Mouse (Mus musculus) G1E (cell line): ENCODE data around the gene Hist1h4a. TPM values are rescaled to one million over a fixed set of nuclear protein-coding genes. Genes with fewer than 3 reads are reported as not detected.
A peak's percentile ranks its signal among the peaks of the same experiment; 100 is the strongest.

ENCODE experiments used
- ATAC-seq: 2 replicates; pipeline ENCODE4 v1.8.0; 2016; ENCODE audit warnings: mild to moderate bottlenecking; ENCODE audit not compliant: insufficient number of reproducible peaks, poor library complexity, low FRiP score, severe bottlenecking; ENCODE audit errors: extremely low read depth
- DNase-seq: peaks from one replicate; pipeline ENCODE4 v3.0.0; 2012; ENCODE audit warnings: low spot score
- H3K27me3 ChIP-seq: 2 replicates; pipeline ENCODE4 v1.6.1; 2012; ENCODE audit warnings: mild to moderate bottlenecking, low read length, inconsistent platforms; ENCODE audit not compliant: insufficient read depth
- H3K36me3 ChIP-seq: replicated peaks from 2 replicates; pipeline ENCODE3; 2012; ENCODE audit warnings: mild to moderate bottlenecking, inconsistent platforms
- H3K4me1 ChIP-seq: 2 replicates; pipeline ENCODE4 v1.6.1; 2012; ENCODE audit warnings: low read depth, low read length, inconsistent platforms, mixed read lengths; ENCODE audit not compliant: insufficient read depth
- H3K4me3 ChIP-seq: 2 replicates; pipeline ENCODE4 v1.5.1; 2012; ENCODE audit warnings: low read depth, mild to moderate bottlenecking, inconsistent platforms, low read length, moderate library complexity, mixed read lengths
- H3K9me3 ChIP-seq: replicated peaks from 2 replicates; pipeline ENCODE4 v1.6.1; 2012; ENCODE audit warnings: inconsistent platforms
- CTCF ChIP-seq: IDR thresholded peaks from 2 replicates; pipeline ENCODE4 v1.5.1; 2012; ENCODE audit warnings: low read depth, low read length, inconsistent platforms, mixed read lengths
- GATA1 ChIP-seq: IDR thresholded peaks from 2 replicates; pipeline ENCODE4 v1.6.1; 2012; ENCODE audit warnings: borderline replicate concordance, low read length, inconsistent platforms, mixed read lengths
- GATA2 ChIP-seq: IDR thresholded peaks from 2 replicates; pipeline ENCODE4 v1.6.1; 2012; ENCODE audit warnings: low read depth, low read length, inconsistent platforms, borderline replicate concordance
- POLR2AphosphoS5 ChIP-seq: IDR thresholded peaks from 2 replicates; pipeline ENCODE4 v1.6.1; 2012; ENCODE audit warnings: low read depth, low read length, inconsistent platforms; ENCODE audit not compliant: insufficient replicate concordance
- TAL1 ChIP-seq: conservative IDR thresholded peaks from 2 replicates; pipeline ENCODE4 v1.6.1; 2012; ENCODE audit warnings: low read depth, low read length, inconsistent platforms, mixed read lengths
- polyA plus RNA-seq: library from polyadenylated mRNA; stranded (reverse); fragments of >175 nt; gene quantifications from 2 replicates; pipeline ENCODE4 v1.2.3, GENCODE M21; 2012
- total RNA-seq, 2 experiments: library from RNA; stranded (forward) in 1 of 2; stranded (reverse) in 1 of 2; fragments of 200-1000 nt in 1 of 2; fragments of >200 nt in 1 of 2; fragmentation: Nextera tagmentation in 1 of 2; gene quantifications; 2 replicates each; pipeline ENCODE4 v1.2.3; 2014 to 2017

Hist1h4a gene
- total and polyA plus RNA-seq, 3 experiments = 12.0 to 867 (median 465) TPM

DNA sequence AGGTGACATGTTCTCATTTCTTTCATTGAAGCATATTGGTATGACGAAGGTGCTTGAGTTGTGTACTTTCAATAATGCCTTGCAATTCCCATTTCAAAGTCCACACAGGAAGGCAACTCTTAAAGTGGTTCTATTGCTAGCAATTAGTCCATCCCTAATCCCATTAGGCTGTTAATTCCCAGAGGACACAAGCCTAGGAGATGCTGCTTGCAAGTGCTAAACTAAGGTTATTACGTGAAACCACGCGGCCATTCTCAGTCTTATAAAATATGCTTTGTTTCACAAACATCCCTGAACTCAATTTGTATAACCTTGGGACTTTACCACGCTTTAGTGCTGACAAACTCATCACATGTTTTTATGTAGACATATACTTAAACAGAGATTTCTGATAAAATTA is 23.9 kb downstream of the Hist1h4a start:
- ATAC-seq = no peak
- H3K27me3 ChIP-seq = no peaks in the 10 kb centered on the region
- no peak overlapping the region for H3K4me3 ChIP-seq
- TF ChIP-seq CTCF = no peak
- no peak for TF ChIP-seq GATA2
- no peak for TF ChIP-seq GATA1
- no peak for TF ChIP-seq TAL1
- TF ChIP-seq POLR2AphosphoS5 = no peak
- no peak for DNase-seq
- peaks cover 14% of the 10 kb centered on the region for H3K4me1 ChIP-seq
- no peaks in the 10 kb centered on the region for H3K9me3 ChIP-seq
- no peaks in the 10 kb centered on the region for H3K36me3 ChIP-seq

DNA sequence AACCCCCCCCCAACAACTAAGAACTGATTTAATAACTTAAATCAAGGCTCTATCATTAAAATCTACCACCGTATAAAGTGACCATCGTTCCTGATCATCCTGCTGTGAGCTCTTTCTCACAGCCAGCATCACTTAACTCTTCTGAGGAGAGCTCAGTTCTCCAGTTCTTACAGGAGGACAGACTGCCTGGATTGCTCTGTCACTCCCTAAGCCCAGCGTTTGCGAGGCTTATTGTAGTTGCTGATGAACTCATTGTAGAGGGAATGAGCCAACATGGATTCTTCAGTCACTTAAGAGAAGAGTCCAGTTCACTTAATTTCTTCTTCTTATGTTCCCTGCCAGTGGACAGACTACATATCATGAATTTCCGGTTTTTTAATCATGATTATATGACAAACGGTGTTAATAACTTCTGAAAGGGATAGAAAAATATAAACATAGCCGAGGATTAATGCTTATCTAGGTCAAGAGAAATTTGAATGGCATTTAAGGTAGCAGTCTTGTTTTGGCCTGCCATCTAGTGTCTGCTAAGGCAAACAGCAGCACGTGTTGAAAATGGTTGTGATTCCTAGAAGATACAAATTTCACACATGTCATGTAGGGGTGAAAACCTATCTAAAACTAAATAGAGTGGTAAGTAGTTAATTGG is 28.8 kb downstream of the Hist1h4a start:
- H3K4me3 ChIP-seq = no peak overlapping the region
- H3K36me3 ChIP-seq = no peaks in the 10 kb centered on the region
- peaks cover 11% of the 10 kb centered on the region for H3K27me3 ChIP-seq
- no peak for DNase-seq
- TF ChIP-seq TAL1 (no peak), POLR2AphosphoS5 (no peak), GATA2 (no peak), CTCF (peak; percentile 14; the same call in 1 of the 2 replicates), GATA1 (no peak)
- no peak for ATAC-seq
- peaks cover 3% of the 10 kb centered on the region; the same call in 1 of the 2 replicates for H3K4me1 ChIP-seq
- no peaks in the 10 kb centered on the region for H3K9me3 ChIP-seq

DNA sequence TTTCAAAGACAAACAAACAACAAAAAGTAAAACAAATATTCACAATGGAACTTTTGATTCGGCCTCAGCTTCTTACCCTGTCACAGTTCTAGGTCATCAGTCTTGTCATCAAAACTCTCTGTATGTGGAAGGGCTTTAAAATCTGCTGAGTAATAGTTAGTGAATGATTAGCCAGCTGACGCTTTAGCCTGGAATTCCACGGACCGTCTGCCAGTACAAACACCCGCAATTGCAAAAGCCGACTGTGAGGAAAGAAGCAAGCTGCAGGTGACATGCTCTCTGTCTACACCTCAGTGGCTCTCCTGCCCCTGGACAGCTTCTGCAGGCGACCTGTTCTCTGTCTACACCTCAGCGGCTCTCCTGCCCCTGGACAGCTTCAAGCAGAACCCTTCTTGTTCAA is 30.6 kb downstream of the Hist1h4a start:
- DNase-seq (no peak), ATAC-seq (no peak)
- Histone ChIP-seq H3K4me3 (no peak overlapping the region), H3K36me3 (no peaks in the 10 kb centered on the region), H3K4me1 (peaks cover 3% of the 10 kb centered on the region; the same call in 1 of the 2 replicates), H3K9me3 (no peaks in the 10 kb centered on the region), H3K27me3 (peaks cover 16% of the 10 kb centered on the region)
- TF ChIP-seq GATA1 (no peak), GATA2 (no peak), CTCF (no peak), TAL1 (no peak)

DNA sequence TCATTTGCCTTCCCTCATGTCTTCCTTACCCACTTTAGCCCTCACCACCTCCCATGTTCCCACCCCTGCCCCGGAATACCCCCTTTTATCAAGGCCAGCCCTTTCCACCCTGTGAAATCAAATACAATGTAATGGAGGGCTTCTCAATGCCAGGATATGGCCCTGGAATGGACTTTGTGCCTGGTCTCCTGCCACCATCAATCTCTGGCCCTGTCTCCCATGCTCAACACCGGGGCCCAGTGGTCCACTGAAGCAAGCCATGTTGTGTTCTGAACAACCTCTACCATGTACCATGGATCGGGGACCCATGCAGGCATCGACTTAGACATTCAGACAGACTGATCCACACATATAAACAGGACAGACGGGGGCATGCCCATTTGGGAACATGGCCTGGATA is 31.3 kb downstream of the Hist1h4a start:
- H3K36me3 ChIP-seq = no peaks in the 10 kb centered on the region
- H3K9me3 ChIP-seq = no peaks in the 10 kb centered on the region
- peaks cover 3% of the 10 kb centered on the region; the same call in 1 of the 2 replicates for H3K4me1 ChIP-seq
- no peak for DNase-seq
- no peak for ATAC-seq
- H3K4me3 ChIP-seq = no peak overlapping the region
- H3K27me3 ChIP-seq = peaks cover 18% of the 10 kb centered on the region
- TF ChIP-seq POLR2AphosphoS5 (no peak), GATA2 (no peak), TAL1 (no peak), CTCF (no peak), GATA1 (no peak)

DNA sequence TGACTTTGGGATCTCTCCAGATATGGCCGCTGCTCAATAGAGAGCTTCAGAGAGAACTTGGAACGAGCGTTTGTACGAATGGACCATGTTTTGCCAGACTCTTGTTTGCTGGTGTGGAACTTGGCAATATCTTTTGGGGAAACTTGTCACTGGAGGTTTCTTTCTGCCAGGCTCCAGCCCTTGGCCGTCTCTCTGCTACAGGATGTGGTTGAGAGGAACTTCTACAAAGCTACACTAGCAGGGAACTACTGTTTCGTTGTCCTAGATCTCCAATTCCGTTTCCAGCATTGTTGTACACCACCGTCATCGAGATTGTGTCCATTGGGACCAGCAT is 31.9 kb downstream of the Hist1h4a start:
- H3K4me3 ChIP-seq = no peak overlapping the region
- H3K27me3 ChIP-seq = peaks cover 20% of the 10 kb centered on the region
- DNase-seq = no peak
- no peak for ATAC-seq
- H3K4me1 ChIP-seq = no peaks in the 10 kb centered on the region
- H3K9me3 ChIP-seq = no peaks in the 10 kb centered on the region
- H3K36me3 ChIP-seq = no peaks in the 10 kb centered on the region
- TF ChIP-seq TAL1 = no peak
- TF ChIP-seq GATA2 = no peak
- no peak for TF ChIP-seq CTCF
- no peak for TF ChIP-seq GATA1
- no peak for TF ChIP-seq POLR2AphosphoS5

DNA sequence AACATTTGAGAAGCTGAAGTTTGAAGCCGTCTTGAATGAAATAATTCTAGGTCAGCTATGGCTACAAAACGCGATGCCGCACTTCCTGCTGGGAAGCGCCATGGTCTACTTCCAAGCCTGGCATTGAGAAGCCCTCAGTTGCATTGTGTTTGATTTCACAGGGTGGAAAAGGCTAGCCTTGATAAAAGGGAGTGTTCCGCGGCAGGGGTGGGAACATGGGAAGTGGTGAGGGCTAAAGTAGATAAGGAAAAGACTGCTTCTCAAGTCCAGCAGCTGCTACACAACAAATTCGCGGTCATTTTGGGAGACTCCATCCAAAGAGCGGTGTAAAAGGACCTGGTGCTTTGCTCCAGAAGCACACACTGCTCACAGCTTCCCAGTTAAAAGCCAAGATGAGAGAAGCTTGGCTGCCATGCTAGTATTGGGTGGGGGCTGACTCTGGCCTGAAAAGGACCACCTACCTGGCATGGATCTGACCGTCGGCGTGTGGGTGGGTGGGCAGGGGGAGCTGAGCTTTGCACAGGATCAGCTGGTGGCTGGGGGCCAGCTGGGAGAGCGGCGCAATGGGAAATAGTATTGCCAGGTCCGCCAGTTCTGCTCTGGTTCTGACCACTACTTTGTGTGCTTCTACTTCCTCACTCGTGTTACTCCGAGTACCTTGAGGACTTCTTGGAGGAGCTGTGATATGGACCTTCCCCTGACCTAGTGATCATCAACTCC is 32.4 kb downstream of the Hist1h4a start:
- DNase-seq (no peak), ATAC-seq (no peak)
- no peaks in the 10 kb centered on the region for H3K9me3 ChIP-seq
- H3K4me3 ChIP-seq = no peak overlapping the region
- H3K4me1 ChIP-seq = no peaks in the 10 kb centered on the region
- TF ChIP-seq GATA1 (no peak), TAL1 (no peak), POLR2AphosphoS5 (no peak), CTCF (no peak), GATA2 (no peak)
- H3K36me3 ChIP-seq = no peaks in the 10 kb centered on the region
- peaks cover 25% of the 10 kb centered on the region for H3K27me3 ChIP-seq
